Mouse (Mus musculus) gastrocnemius, postnatal 36 days (tissue): Measurements from ENCODE around the gene Hnf1b. TPM values are rescaled to one million over a fixed set of nuclear protein-coding genes. Genes with fewer than 3 reads are reported as not detected.

Experiments
- total RNA-seq, 2 experiments: library from RNA; stranded (reverse); gene quantifications; 2 replicates each; pipeline ENCODE4 v1.2.3; 2021

The Hnf1b gene
- total RNA-seq, 2 experiments from 2014 or later = not detected

Other genes starting within 250 kb of the Hnf1b start
- gene Rpl9-ps1, start 204.4 kb upstream of the Hnf1b start, total RNA-seq = not detected
- not detected for gene Ccl3, start 200.7 kb upstream of the Hnf1b start, total RNA-seq
- not detected for gene Ccl4, start 187.5 kb upstream of the Hnf1b start, total RNA-seq
- gene Wfdc17, start 146.1 kb upstream of the Hnf1b start, total RNA-seq = 1 to 10 TPM in 1 of 2 experiments, not detected in 1; 1.1 TPM
- gene Wfdc18, start 141.0 kb upstream of the Hnf1b start, total RNA-seq = not detected
- gene Wfdc21, start 103.1 kb upstream of the Hnf1b start, total RNA-seq = not detected
- 1 to 10 TPM; 6.5 to 8.1 TPM for gene Heatr6, start 96.4 kb upstream of the Hnf1b start, total RNA-seq
- 1 to 10 TPM; 8.5 to 9.6 TPM for gene Ddx52, start 92.0 kb downstream of the Hnf1b start, total RNA-seq
- gene Synrg, start 114.4 kb downstream of the Hnf1b start, total RNA-seq = 10 to 100 TPM; 31.0 to 34.9 TPM
- 1 to 10 TPM; 5.7 to 7.0 TPM for gene Dusp14, start 219.2 kb downstream of the Hnf1b start, total RNA-seq